Mouse (Mus musculus) B cell, adult 67 days (primary cell): Measurements from ENCODE around the gene Gm21294. TPM values are rescaled to one million over a fixed set of nuclear protein-coding genes. Genes with fewer than 3 reads are reported as not detected.

Experiments
- total RNA-seq, 2 experiments: library from RNA; stranded (reverse); gene quantifications; 4 replicates each; pipeline ENCODE4 v1.2.4; 2023

The Gm21294 gene
- total RNA-seq = not detected

DNA sequence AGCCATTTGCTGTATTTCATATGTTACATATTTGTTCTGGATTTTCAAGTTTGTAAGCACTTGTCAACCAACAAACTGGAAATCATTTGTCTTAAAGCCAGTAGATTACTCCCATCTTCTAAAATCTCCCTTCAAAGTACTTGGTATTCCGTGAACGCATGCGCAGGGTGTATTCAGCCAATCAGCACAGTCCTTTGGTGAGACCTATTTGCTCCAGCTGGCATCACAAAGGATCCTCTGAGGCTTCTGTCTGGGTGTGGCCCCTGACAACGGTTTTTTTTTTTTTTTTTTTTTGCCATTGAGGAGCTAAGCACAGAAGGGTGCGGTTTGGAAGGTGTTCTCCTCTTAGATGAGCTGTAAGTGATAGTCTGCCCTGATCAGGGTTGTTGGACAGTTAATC lies at the start of gene Gm21294:
Gene Gm21294 (plus strand): TSS at position 301 of the 400 bp plus-strand sequence.

